9 mouse cellular contexts compared by ENCODE assay signal in the genomic region with DNA sequence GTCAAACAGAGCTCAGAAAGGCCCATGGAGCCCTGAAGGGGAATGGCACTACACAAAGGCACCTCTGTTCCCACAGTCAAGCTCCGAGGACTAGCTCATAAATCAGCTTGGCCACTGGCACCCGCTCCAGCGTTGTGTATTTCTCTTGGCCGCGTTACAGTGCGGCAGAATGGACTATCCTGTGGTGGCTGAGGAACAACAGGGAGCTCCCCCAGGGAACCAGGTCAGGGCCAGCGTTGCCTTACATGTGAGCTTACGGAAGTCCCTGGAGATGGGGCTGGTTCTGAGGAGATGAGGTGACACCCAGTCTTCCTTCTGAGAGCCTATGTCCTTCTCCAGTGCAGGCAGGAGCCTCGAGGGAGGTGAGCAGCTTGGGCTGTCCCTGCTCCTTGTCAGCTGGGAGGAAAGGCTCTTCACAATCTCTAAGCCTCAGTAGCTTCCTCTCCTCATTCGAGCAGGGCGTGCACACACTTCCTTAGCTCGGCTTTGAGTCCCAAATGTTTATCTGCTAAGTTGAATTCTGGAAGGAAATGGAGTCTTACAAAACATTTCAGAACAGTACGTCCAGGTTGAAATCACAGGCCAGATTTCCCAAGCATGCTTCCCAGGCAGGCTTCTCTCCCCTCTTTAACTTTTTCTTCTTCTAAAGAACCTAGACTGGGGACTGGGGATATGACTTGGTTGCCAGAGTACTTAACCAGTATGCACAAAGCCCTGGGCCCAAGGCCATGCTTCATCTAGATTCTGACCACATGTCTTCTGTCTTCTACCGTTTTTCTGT. TPM values are rescaled to one million over a fixed set of nuclear protein-coding genes. Genes with fewer than 3 reads are reported as not detected.
DNase-seq lines count a peak whose midpoint lies in the region; ATAC-seq and TF ChIP-seq lines count a peak whose summit lies in the region.
"Had no signal": no experiment of that assay in that cellular context is flagged by ENCODE, and none has a peak within 500 bp of the region (broad histone marks: within the 10 kb centered on the region; RNA-seq: fewer than 3 reads in every experiment).

No protein-coding gene starts in this region.

- no peak overlapping the region for H3K4me3 ChIP-seq in heart, embryonic 15.5 days
- peak overlapping the region; percentile 19; the same call in 1 of the 2 replicates for H3K4me3 ChIP-seq in layer of hippocampus, adult 2 months
- no peak overlapping the region for H3K4me3 ChIP-seq in forebrain, embryonic 10.5 days
- H3K4me3 ChIP-seq: limb, embryonic 15.5 days had no signal

- DNase-seq in urinary bladder, adult 18-20 months (ENCODE audit: low spot score in 2 of 2), result peak; percentile 18 to 54
- DNase-seq in urinary bladder, postnatal 10 days (ENCODE audit: low spot score), result no peak
- peak; percentile 97 for DNase-seq in fat pad, adult 2 months (ENCODE audit: extremely low read depth, low read depth, low spot score)
- DNase-seq in layer of hippocampus, adult 2 months (ENCODE audit: low spot score in 2 of 2), result peak; percentile 65 to 81
- peak; percentile 88 for DNase-seq in lung, postnatal 36 days
- DNase-seq in skeletal muscle tissue, adult 2 months (ENCODE audit: low read depth, low spot score), result peak; percentile 42
- DNase-seq in forebrain, embryonic 10.5 days (ENCODE audit: extremely low spot score, low spot score), result no peak

- peak overlapping the region; percentile 85 for H3K27ac ChIP-seq in heart, embryonic 15.5 days
- peak overlapping the region; percentile 94 for H3K27ac ChIP-seq in layer of hippocampus, adult 2 months
- H3K27ac ChIP-seq in forebrain, embryonic 10.5 days, result no peak overlapping the region
- H3K27ac ChIP-seq: limb, embryonic 15.5 days had no signal

- H3K27me3 ChIP-seq in heart, embryonic 15.5 days, result no peaks in the 10 kb centered on the region
- no peaks in the 10 kb centered on the region for H3K27me3 ChIP-seq in forebrain, embryonic 10.5 days (ENCODE audit: poor library complexity, severe bottlenecking)
- H3K27me3 ChIP-seq: limb, embryonic 15.5 days had no signal

- no peak overlapping the region for H3K9ac ChIP-seq in heart, embryonic 15.5 days
- H3K9ac ChIP-seq: limb, embryonic 15.5 days had no signal

- ATAC-seq in heart, embryonic 15.5 days (replicated peaks; ENCODE audit: insufficient number of reproducible peaks, insufficient read depth, low FRiP score, low read depth), result peak; percentile 69

- H3K9me3 ChIP-seq in heart, embryonic 15.5 days (replicated peaks), result no peaks in the 10 kb centered on the region
- no peaks in the 10 kb centered on the region for H3K9me3 ChIP-seq in forebrain, embryonic 10.5 days
- H3K9me3 ChIP-seq: limb, embryonic 15.5 days had no signal

- peak overlapping the region; percentile 15; the same call in 1 of the 2 replicates for H3K4me2 ChIP-seq in heart, embryonic 15.5 days
- H3K4me2 ChIP-seq: limb, embryonic 15.5 days had no signal

- TF ChIP-seq CTCF in layer of hippocampus, adult 2 months (conservative IDR thresholded peaks at IDR 0.05), result 0 out of 2 replicates have a peak, but pooled peaks have one; percentile 5

- peaks cover 17% of the 10 kb centered on the region for H3K4me1 ChIP-seq in heart, embryonic 15.5 days (replicated peaks)
- no peaks in the 10 kb centered on the region for H3K4me1 ChIP-seq in forebrain, embryonic 10.5 days

- WGBS in heart, embryonic 15.5 days, result 35% methylated on average over 14 of the region's 14 CpGs
- 83% methylated on average over 14 of the region's 14 CpGs for WGBS in forebrain, embryonic 10.5 days

- no peaks in the 10 kb centered on the region for H3K36me3 ChIP-seq in heart, embryonic 15.5 days
- H3K36me3 ChIP-seq in forebrain, embryonic 10.5 days (replicated peaks), result no peaks in the 10 kb centered on the region
- H3K36me3 ChIP-seq: limb, embryonic 15.5 days had no signal

RNA-seq across cellular contexts. Expression of a gene that starts 59.3 kb away (rescaled TPM):
- 0.26 and 0.94 TPM in 2 replicates for polyA plus RNA-seq in heart, embryonic 15.5 days (2015; fragmentation: Nextera tagmentation; extraction: Ambion mirVana)
- 10 to 100 TPM; 54.7 to 58.7 TPM for total RNA-seq in layer of hippocampus, adult 2 months (2021)
- polyA plus RNA-seq in forebrain, embryonic 10.5 days (2016; fragmentation: Nextera tagmentation; extraction: Ambion mirVana), result 0.09 and 0.29 TPM in 2 replicates

Comparison
In these comparisons a context has a peak if more than half of its experiments do, and no peak if none do; other contexts are left out.
1. DNase-seq: peak in urinary bladder, adult 18-20 months (2 of 2), fat pad, adult 2 months (single experiment), layer of hippocampus, adult 2 months (2 of 2), lung, postnatal 36 days (single experiment) and skeletal muscle tissue, adult 2 months (single experiment); none in urinary bladder, postnatal 10 days (single experiment) and forebrain, embryonic 10.5 days (single experiment).